Mouse (Mus musculus): Measurements from ENCODE around the gene Anapc7. TPM values are rescaled to one million over a fixed set of nuclear protein-coding genes. Genes with fewer than 3 reads are reported as not detected.

The Anapc7 gene
- total RNA-seq, 1 experiment from 2014 or later = 44.0 TPM

- ATAC-seq (replicated peaks; ENCODE audit: low read depth, poor library complexity, severe bottlenecking) = no peak
These were observed 66.3 kb downstream of the Anapc7 start for GRCm38 (mm10) chr5:122487825-122488224.

- no peak for ATAC-seq (replicated peaks; ENCODE audit: low read depth, poor library complexity, severe bottlenecking)
These were observed 68.7 kb downstream of the Anapc7 start for GRCm38 (mm10) chr5:122490148-122490547.

DNA sequence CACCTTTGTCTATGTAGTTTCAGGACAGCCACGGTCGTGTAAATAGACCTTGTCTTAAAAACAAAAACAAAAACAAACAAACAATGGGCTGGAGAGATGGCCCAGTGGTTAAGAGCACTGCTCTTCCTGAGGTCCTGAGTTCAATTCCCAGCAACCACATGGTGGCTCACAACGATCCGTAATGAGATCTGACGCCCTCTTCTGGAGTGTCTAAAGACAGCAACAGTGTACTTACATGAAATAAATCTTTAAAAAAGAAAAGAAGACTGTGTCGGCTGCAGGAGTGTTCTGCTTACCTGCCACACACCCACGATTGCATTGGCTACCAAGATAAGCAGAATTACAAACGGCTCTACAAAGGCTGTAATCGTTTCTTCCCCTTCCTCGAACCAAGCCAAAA lies 69.9 kb downstream of the Anapc7 start:
- ATAC-seq (replicated peaks; ENCODE audit: low read depth, poor library complexity, severe bottlenecking) = no peak

DNA sequence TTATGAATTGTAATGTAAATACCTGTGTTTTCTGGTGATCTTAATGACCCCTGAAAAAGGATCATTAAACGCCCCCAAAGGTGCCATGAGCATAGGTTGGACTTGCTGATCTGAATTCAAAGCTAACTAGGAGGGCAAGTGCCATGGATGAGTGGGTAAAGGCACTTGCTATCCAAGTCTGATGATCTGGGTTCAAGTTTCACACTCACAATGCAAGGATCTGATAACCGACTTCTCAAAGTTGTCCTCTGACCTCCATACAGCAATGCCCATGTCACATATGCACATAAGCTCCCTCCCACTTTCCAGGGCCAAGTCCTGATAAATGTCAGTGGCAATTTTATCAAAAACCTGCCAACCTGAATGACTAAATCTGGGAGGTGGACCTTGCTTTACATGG lies 71.5 kb downstream of the Anapc7 start:
- ATAC-seq (replicated peaks; ENCODE audit: low read depth, poor library complexity, severe bottlenecking) = no peak

GRCm38 (mm10) chr5:122494449-122494848 lies 73.0 kb downstream of the Anapc7 start:
- ATAC-seq (replicated peaks; ENCODE audit: low read depth, poor library complexity, severe bottlenecking) = no peak

Other genes starting within 250 kb of the Anapc7 start
- 9.2 and 9.3 TPM in 2 replicates for gene Hvcn1, start 214.9 kb upstream of the Anapc7 start, total RNA-seq (2017)
- gene Tctn1, start 157.2 kb upstream of the Anapc7 start, total RNA-seq (2017) = 2.4 and 8.8 TPM in 2 replicates
- gene Pptc7, start 137.3 kb upstream of the Anapc7 start, total RNA-seq (2017) = 13.9 and 15.1 TPM in 2 replicates
- 5.3 and 11.6 TPM in 2 replicates for gene Rad9b, start 67.5 kb upstream of the Anapc7 start, total RNA-seq (2017)
- 66.4 and 76.6 TPM in 2 replicates for gene Vps29, start 67.3 kb upstream of the Anapc7 start, total RNA-seq (2017)
- 39.1 and 43.6 TPM in 2 replicates for gene Gpn3, start 49.8 kb upstream of the Anapc7 start, total RNA-seq (2017)
- 36.5 and 37.4 TPM in 2 replicates for gene Fam216a, start 49.3 kb upstream of the Anapc7 start, total RNA-seq (2017)
- 661 and 743 TPM in 2 replicates for gene Arpc3, start 29.8 kb upstream of the Anapc7 start, total RNA-seq (2017)
- 107 and 133 TPM in 2 replicates for gene Atp2a2, start 80.5 kb downstream of the Anapc7 start, total RNA-seq (2017)
- gene Ift81, start 192.8 kb downstream of the Anapc7 start, total RNA-seq (2017) = 6.1 and 19.6 TPM in 2 replicates
- gene P2rx7, start 222.2 kb downstream of the Anapc7 start, total RNA-seq (2017) = 5.2 and 5.3 TPM in 2 replicates